Mouse (Mus musculus) megakaryocyte, embryonic 14.5 days (primary cell): ENCODE measurements at regions not wholly inside any gene's neighbourhood (a gene's known extent, or its start where the extent isn't known, plus 50 kb on each side); places are given as distances from the start of the nearest gene placed in this dataset.

Experiments used
- FLI1 ChIP-seq: IDR thresholded peaks from 2 replicates; pipeline ENCODE4 v1.6.1; 2012; ENCODE audit warnings: low read length, inconsistent platforms, mixed read lengths
- GATA1 ChIP-seq: IDR thresholded peaks from 3 replicates; pipeline ENCODE4 v1.6.1; 2012; ENCODE audit warnings: mixed read lengths, low read length, inconsistent platforms, borderline replicate concordance

DNA sequence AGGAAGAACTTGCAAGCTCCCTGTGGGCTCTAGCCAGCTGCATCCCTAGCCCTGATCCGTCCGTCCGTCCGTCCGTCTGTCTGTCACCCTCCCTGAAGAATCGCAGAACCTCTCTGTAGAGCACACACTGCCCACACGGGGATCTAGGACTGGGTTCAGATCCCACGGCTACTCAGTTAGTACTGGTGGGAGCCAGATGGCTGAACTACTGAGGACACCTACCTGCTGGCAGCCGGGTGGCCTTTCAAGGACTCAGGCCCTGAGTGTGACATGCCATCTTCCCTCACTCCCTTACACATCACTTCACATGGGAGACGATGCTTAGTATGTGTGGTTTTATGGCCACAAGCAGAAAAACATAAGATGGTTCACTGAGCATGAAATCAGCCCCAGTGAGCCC is 106.4 kb upstream of the Dyrk2 start:
- TF ChIP-seq GATA1 = no peak
- no peak for TF ChIP-seq FLI1
